Mouse (Mus musculus): ENCODE results near the gene Idh3b.

Gene Idh3b

DNA sequence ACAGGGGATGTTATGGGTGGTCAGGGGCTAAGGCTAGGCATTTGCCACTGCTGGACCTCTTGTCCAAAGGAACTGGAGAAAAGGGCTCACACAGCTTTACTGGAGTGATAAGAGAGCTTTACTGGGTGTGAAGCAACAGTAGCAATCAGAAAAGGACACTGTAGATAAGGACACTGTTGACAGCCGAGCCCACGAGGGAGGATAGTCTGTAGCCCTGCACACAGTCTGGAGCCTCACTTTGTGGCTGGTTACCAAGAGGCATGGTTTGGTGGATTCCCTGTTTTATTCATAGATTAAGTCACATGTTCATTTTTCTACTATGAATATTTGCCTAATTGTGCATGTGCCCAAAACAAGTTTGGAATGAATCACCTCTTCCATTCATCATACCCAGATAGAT lies 21.9 kb downstream of the Idh3b start:
- no peak for DNase-seq

DNA sequence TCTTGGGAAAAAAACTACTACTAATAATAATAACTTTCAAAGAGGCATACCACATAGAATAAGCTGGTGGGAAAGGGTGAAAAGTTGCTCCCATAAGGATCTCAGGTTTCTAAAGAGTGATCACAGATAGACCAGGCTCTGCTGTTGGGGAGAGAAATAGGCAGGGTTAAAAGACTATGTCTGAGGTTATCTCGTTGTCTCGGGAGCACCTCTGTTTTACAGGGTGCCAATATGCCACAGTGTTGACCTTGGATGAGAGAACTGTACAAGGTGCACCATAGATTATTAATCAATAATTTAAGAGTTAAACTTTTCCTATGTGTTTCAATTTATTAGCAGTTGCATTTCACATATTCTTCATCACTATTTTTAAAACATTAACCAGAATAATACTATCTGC lies 22.4 kb downstream of the Idh3b start:
- DNase-seq: no peak

GRCm38 (mm10) chr2:130260822-130261221 lies 23.5 kb downstream of the Idh3b start:
- no peak for DNase-seq

- no peak for DNase-seq
Observed at GRCm38 (mm10) chr2:130256762-130257161, 27.6 kb downstream of the Idh3b start.

- no peak for DNase-seq
Observed at GRCm38 (mm10) chr2:130248226-130248625, 36.1 kb downstream of the Idh3b start.

- DNase-seq: no peak
Observed at GRCm38 (mm10) chr2:130246912-130247311, 37.4 kb downstream of the Idh3b start.
